Mouse (Mus musculus) spleen, adult 2 months (tissue): Measurements from ENCODE around the gene Gpr37l1.

Experiments used
- CTCF ChIP-seq: fragments of 200-500 bp; IDR thresholded peaks from 2 replicates; pipeline ENCODE4 v1.5.1; 2011; ENCODE audit warnings: mild to moderate bottlenecking, inconsistent platforms; ENCODE audit not compliant: insufficient read depth, insufficient read length, insufficient replicate concordance; ENCODE audit errors: extremely low read depth
- POLR2A ChIP-seq: fragments of 200-500 bp; IDR thresholded peaks from 2 replicates; pipeline ENCODE4 v1.6.1; 2011; ENCODE audit warnings: low read depth, low read length, inconsistent platforms

DNA sequence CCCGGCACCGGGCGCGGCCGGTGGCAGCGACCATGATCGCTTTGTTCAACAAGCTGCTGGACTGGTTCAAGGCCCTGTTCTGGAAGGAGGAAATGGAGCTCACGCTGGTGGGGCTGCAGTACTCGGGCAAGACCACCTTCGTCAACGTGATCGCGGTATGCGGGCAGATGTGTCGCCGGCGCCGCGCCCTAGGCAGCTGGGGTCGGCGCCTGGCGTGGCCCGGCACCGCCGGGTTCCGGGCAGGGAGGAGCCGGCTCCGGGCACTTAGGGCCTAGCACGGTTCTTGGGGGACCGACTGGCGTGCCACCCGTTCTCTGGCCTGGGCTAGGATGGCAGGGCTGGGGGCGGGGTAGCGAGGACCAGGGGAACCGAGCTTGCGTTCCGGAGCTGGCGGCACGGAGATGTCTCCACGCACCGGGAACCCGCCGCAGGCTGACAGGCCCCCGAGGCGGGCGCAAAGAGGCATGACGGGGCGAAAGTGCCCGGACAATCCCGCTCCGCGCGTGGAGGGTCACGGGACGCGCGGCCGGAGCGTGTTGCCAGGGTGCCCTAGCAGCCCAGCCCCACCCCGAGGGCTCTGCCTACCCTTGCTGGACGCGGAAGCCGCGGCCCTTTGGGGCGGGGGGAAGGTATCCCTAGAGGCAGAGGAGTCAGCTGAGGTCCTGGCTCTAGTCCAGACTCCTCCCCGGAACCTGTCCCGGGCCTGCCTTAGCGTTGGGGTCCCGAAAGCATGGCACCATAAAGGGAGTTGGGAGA lies 20.4 kb downstream of the Gpr37l1 start:
- TF ChIP-seq POLR2A: no peak; the same call in 1 of the 2 replicates
- no peak for TF ChIP-seq CTCF
